Mouse (Mus musculus): ENCODE measurements around the gene Rap1gap. TPM values are rescaled to one million over a fixed set of nuclear protein-coding genes. Genes with fewer than 3 reads are reported as not detected.
A peak's percentile ranks its signal among the peaks of the same experiment; 100 is the strongest.

Rap1gap gene
- polyA plus RNA-seq, 2 experiments = 1.7 to 2.7 TPM

- 0 out of 4 replicates have a peak, but pooled peaks cover 0 to 6% of the 10 kb centered on the region in 2 experiments for H3K4me1 ChIP-seq (replicated peaks; ENCODE audit: control insufficient read depth in 2 of 2, insufficient read depth in 2 of 2, low read length in 1 of 2)
- H3K9ac ChIP-seq (replicated peaks) = no peak overlapping the region
- no peak overlapping the region for H3K27ac ChIP-seq
- TF ChIP-seq EP300 (IDR thresholded peaks at IDR 0.05; ENCODE audit: low read depth) (no peak), CTCF (IDR thresholded peaks at IDR 0.05; ENCODE audit: low read depth) (no peak)
- peak overlapping the region; percentile 1; the same call in 1 of the 2 replicates for H3K4me2 ChIP-seq (ENCODE audit: low read depth)
- no peak for DNase-seq (ENCODE audit: low read depth in 3 of 3, low spot score in 3 of 3)
- H3K36me3 ChIP-seq (replicated peaks; ENCODE audit: control insufficient read depth, insufficient read depth, low read depth) = no peaks in the 10 kb centered on the region
- ATAC-seq (ENCODE audit: insufficient read depth) = no peak
- H3K27me3 ChIP-seq (ENCODE audit: control insufficient read depth, insufficient read depth, low read length) = no peaks in the 10 kb centered on the region
- H3K9me3 ChIP-seq (ENCODE audit: control insufficient read depth, low read length) = no peaks in the 10 kb centered on the region
- no peak overlapping the region for H3K4me3 ChIP-seq (ENCODE audit: insufficient read depth in 1 of 2, low read depth in 2 of 2, low read length in 2 of 2)
- WGBS (ENCODE audit: insufficient replicate concordance) = 44% methylated on average over 8 of the region's 8 CpGs
Measured at GRCm38 (mm10) chr4:137763920-137764495, 99.5 kb downstream of the Rap1gap start.

- no peaks in the 10 kb centered on the region for H3K27me3 ChIP-seq (ENCODE audit: control insufficient read depth, insufficient read depth, low read length)
- DNase-seq (ENCODE audit: low read depth in 3 of 3, low spot score in 3 of 3) (no peak), ATAC-seq (ENCODE audit: insufficient read depth) (no peak)
- H3K9ac ChIP-seq (replicated peaks) = no peak overlapping the region
- WGBS (ENCODE audit: insufficient replicate concordance) = 68% methylated on average over 3 of the region's 3 CpGs
- H3K4me1 ChIP-seq (replicated peaks; ENCODE audit: control insufficient read depth in 2 of 2, insufficient read depth in 2 of 2, low read length in 1 of 2) = 0 out of 4 replicates have a peak, but pooled peaks cover 0 to 6% of the 10 kb centered on the region in 2 experiments
- no peak overlapping the region for H3K4me2 ChIP-seq (ENCODE audit: low read depth)
- no peak overlapping the region for H3K27ac ChIP-seq
- no peaks in the 10 kb centered on the region for H3K36me3 ChIP-seq (replicated peaks; ENCODE audit: control insufficient read depth, insufficient read depth, low read depth)
- H3K4me3 ChIP-seq (ENCODE audit: insufficient read depth in 1 of 2, low read depth in 2 of 2, low read length in 2 of 2) = no peak overlapping the region
- H3K9me3 ChIP-seq (ENCODE audit: control insufficient read depth, low read length) = no peaks in the 10 kb centered on the region
- TF ChIP-seq EP300 (IDR thresholded peaks at IDR 0.05; ENCODE audit: low read depth) (no peak), CTCF (IDR thresholded peaks at IDR 0.05; ENCODE audit: low read depth) (no peak)
Measured at GRCm38 (mm10) chr4:137764621-137765020, 100.1 kb downstream of the Rap1gap start.

GRCm38 (mm10) chr4:137765554-137765971 lies 101.0 kb downstream of the Rap1gap start:
- no peaks in the 10 kb centered on the region for H3K9me3 ChIP-seq (ENCODE audit: control insufficient read depth, low read length)
- ATAC-seq (ENCODE audit: insufficient read depth) (no peak), DNase-seq (ENCODE audit: low read depth in 3 of 3, low spot score in 3 of 3) (no peak)
- TF ChIP-seq EP300 (IDR thresholded peaks at IDR 0.05; ENCODE audit: low read depth) (no peak), CTCF (IDR thresholded peaks at IDR 0.05; ENCODE audit: low read depth) (no peak)
- H3K36me3 ChIP-seq (replicated peaks; ENCODE audit: control insufficient read depth, insufficient read depth, low read depth) = no peaks in the 10 kb centered on the region
- 0 out of 4 replicates have a peak, but pooled peaks cover 0 to 6% of the 10 kb centered on the region in 2 experiments for H3K4me1 ChIP-seq (replicated peaks; ENCODE audit: control insufficient read depth in 2 of 2, insufficient read depth in 2 of 2, low read length in 1 of 2)
- no peak overlapping the region for H3K9ac ChIP-seq (replicated peaks)
- no peak overlapping the region for H3K27ac ChIP-seq
- H3K27me3 ChIP-seq (ENCODE audit: control insufficient read depth, insufficient read depth, low read length) = no peaks in the 10 kb centered on the region
- 54% methylated on average over 7 of the region's 7 CpGs for WGBS (ENCODE audit: insufficient replicate concordance)
- no peak overlapping the region for H3K4me3 ChIP-seq (ENCODE audit: insufficient read depth in 1 of 2, low read depth in 2 of 2, low read length in 2 of 2)
- H3K4me2 ChIP-seq (ENCODE audit: low read depth) = no peak overlapping the region

DNA sequence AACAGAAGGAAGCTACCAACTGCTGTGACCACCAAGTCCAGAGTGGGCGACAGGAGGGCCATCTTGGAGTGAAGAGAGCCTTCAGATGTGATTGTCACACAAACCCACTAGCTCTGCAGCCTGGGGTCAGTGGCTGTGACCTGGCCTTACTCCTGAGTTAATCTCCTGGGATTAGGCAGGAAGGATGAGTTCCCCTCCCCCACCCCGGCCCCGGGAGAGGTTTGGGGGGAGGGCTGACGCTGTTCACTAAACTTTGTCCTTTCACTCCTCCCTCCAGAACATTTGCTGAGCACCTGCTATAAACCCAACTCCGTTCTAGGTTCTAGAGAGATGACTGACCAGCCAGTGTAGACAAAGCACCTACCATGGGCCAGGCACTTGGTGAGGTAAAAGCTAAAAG lies 101.8 kb downstream of the Rap1gap start:
- no peak overlapping the region for H3K27ac ChIP-seq
- H3K36me3 ChIP-seq (replicated peaks; ENCODE audit: control insufficient read depth, insufficient read depth, low read depth) = no peaks in the 10 kb centered on the region

DNA sequence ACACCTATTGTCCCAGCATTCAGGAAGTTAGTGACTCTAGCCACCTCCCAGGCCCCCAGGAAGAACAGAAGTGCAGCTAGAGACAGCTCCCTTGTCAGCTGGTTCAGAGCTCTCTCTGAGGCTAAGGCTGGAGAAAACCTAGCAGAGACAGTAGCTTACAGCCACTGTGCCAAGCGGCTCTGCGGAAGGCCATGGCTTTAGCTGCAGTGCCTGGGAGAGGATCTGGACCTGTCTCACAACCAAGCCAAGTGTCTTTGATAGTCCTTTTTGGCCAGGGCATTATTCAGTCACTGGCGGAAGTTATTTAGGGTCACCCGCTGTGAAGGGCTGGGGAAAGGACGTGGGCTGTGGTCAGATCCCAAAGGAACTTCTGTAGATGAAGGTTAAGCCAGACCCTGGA lies 103.9 kb downstream of the Rap1gap start:
- H3K4me1 ChIP-seq (replicated peaks; ENCODE audit: control insufficient read depth in 2 of 2, insufficient read depth in 2 of 2, low read length in 1 of 2) = 0 out of 4 replicates have a peak, but pooled peaks cover 0 to 6% of the 10 kb centered on the region in 2 experiments
- DNase-seq (ENCODE audit: low read depth in 3 of 3, low spot score in 3 of 3) (no peak), ATAC-seq (ENCODE audit: insufficient read depth) (no peak)
- no peak for TF ChIP-seq EP300 (IDR thresholded peaks at IDR 0.05; ENCODE audit: low read depth)
- no peak for TF ChIP-seq CTCF (IDR thresholded peaks at IDR 0.05; ENCODE audit: low read depth)
- 58% methylated on average over 5 of the region's 5 CpGs for WGBS (ENCODE audit: insufficient replicate concordance)
- H3K36me3 ChIP-seq (replicated peaks; ENCODE audit: control insufficient read depth, insufficient read depth, low read depth) = no peaks in the 10 kb centered on the region
- no peak overlapping the region for H3K4me2 ChIP-seq (ENCODE audit: low read depth)
- H3K27me3 ChIP-seq (ENCODE audit: control insufficient read depth, insufficient read depth, low read length) = no peaks in the 10 kb centered on the region
- no peak overlapping the region for H3K9ac ChIP-seq (replicated peaks)
- no peak overlapping the region for H3K4me3 ChIP-seq (ENCODE audit: insufficient read depth in 1 of 2, low read depth in 2 of 2, low read length in 2 of 2)
- H3K27ac ChIP-seq = no peak overlapping the region
- no peaks in the 10 kb centered on the region for H3K9me3 ChIP-seq (ENCODE audit: control insufficient read depth, low read length)

More for the DNA sequence above, 101.8 kb downstream of the Rap1gap start:
- no peak overlapping the region for H3K4me2 ChIP-seq (ENCODE audit: low read depth)
- WGBS (ENCODE audit: insufficient replicate concordance) = 30% methylated on average over 5 of the region's 5 CpGs
- H3K4me1 ChIP-seq (replicated peaks; ENCODE audit: control insufficient read depth in 2 of 2, insufficient read depth in 2 of 2, low read length in 1 of 2) = 0 out of 4 replicates have a peak, but pooled peaks cover 0 to 6% of the 10 kb centered on the region in 2 experiments
- TF ChIP-seq EP300 (IDR thresholded peaks at IDR 0.05; ENCODE audit: low read depth) = no peak
- TF ChIP-seq CTCF (IDR thresholded peaks at IDR 0.05; ENCODE audit: low read depth) = no peak
- no peaks in the 10 kb centered on the region for H3K9me3 ChIP-seq (ENCODE audit: control insufficient read depth, low read length)
- DNase-seq (ENCODE audit: low read depth in 3 of 3, low spot score in 3 of 3) = no peak
- H3K27me3 ChIP-seq (ENCODE audit: control insufficient read depth, insufficient read depth, low read length) = no peaks in the 10 kb centered on the region
- H3K4me3 ChIP-seq (ENCODE audit: insufficient read depth in 1 of 2, low read depth in 2 of 2, low read length in 2 of 2) = no peak overlapping the region
- no peak overlapping the region for H3K9ac ChIP-seq (replicated peaks)
- ATAC-seq (ENCODE audit: insufficient read depth) = peak; percentile 18; the same call in 1 of the 2 replicates

All from liver, embryonic 14.5 days (tissue).